Mouse (Mus musculus) E14TG2a.4 (cell line): Measurements from ENCODE around the gene Ppm1h.

Source experiments
- CTCF ChIP-seq: conservative IDR thresholded peaks from 2 replicates; pipeline ENCODE4 v1.5.1; 2014; ENCODE audit warnings: low read length
- POU5F1 ChIP-seq: IDR thresholded peaks from 2 replicates; pipeline ENCODE4 v1.6.1; 2014; ENCODE audit warnings: low read length, borderline replicate concordance

DNA sequence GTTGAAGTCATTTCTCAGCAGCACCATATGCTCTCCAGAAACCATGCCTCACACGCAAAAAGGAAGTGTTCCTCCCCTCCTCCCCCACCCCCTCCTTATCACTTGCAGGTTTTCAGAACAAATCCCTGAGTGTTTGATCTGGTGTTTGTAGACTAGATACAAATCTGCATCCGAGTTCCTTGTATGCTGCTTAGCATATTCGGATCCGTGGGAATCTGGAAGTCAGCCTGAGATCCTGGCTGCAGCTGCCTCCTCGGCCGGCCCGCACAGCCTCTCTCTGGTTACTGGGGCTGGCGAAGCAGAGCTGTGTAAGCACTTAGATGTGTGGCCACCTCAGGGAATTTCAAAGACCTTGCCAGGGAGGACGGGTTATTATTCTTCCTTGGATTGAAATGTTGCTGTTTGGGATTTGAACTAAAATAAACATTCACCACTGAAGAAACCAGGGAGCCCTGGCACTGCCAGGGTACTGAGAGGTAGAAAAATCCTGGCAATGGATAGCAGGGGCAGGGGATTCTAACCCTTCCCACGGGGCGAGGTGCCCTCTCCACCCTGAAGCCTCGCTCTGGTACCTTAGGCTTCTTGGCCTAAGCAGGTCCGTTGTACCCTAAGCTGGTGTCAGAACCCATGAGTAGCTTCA, 252.8 kb downstream of the Ppm1h start:
- no peak for TF ChIP-seq CTCF
- no peak for TF ChIP-seq POU5F1
